Mouse (Mus musculus): Measurements from ENCODE around the gene Vwa8. TPM values are rescaled to one million over a fixed set of nuclear protein-coding genes. Genes with fewer than 3 reads are reported as not detected.
"Not testable (repeated sequence)": the region's sequence is repeated elsewhere in the genome, so short reads cannot be mapped to it uniquely, and the experiment has no call there.

Gene Vwa8
- total RNA-seq, 1 experiment from 2014 or later: 175 TPM

- DNase-seq: no peak
These were observed 32.7 kb downstream of the Vwa8 start for GRCm38 (mm10) chr14:78881563-78881962.

GRCm38 (mm10) chr14:78885915-78886534 lies 37.2 kb downstream of the Vwa8 start:
- no peak for DNase-seq

GRCm38 (mm10) chr14:78886566-78887234 lies 37.8 kb downstream of the Vwa8 start:
- peak; percentile 39 for DNase-seq

- DNase-seq: not testable (repeated sequence)
These were observed 38.6 kb downstream of the Vwa8 start for GRCm38 (mm10) chr14:78887494-78887893.

- DNase-seq: no peak
These were observed 46.6 kb downstream of the Vwa8 start for GRCm38 (mm10) chr14:78895496-78895895.

- peak; percentile 40 for DNase-seq
These were observed 47.4 kb downstream of the Vwa8 start for GRCm38 (mm10) chr14:78896252-78896651.

- DNase-seq: peak; percentile 29
These were observed 51.9 kb downstream of the Vwa8 start for GRCm38 (mm10) chr14:78900770-78901169.

GRCm38 (mm10) chr14:78908205-78908863 lies 59.5 kb downstream of the Vwa8 start:
- DNase-seq: no peak

GRCm38 (mm10) chr14:78912076-78912475 lies 63.2 kb downstream of the Vwa8 start:
- DNase-seq: no peak

GRCm38 (mm10) chr14:78914180-78914579 lies 65.3 kb downstream of the Vwa8 start:
- peak; percentile 6 for DNase-seq

- no peak for DNase-seq
These were observed 67.8 kb downstream of the Vwa8 start for GRCm38 (mm10) chr14:78916691-78917090.

- no peak for DNase-seq
These were observed 72.4 kb downstream of the Vwa8 start for GRCm38 (mm10) chr14:78921219-78921618.

GRCm38 (mm10) chr14:78923631-78924030 lies 74.8 kb downstream of the Vwa8 start:
- DNase-seq: no peak

- DNase-seq: no peak
These were observed 76.1 kb downstream of the Vwa8 start for GRCm38 (mm10) chr14:78924755-78925537.

- no peak for DNase-seq
These were observed 83.2 kb downstream of the Vwa8 start for GRCm38 (mm10) chr14:78932094-78932493.

- no peak for DNase-seq
These were observed 84.5 kb downstream of the Vwa8 start for GRCm38 (mm10) chr14:78933399-78933798.

GRCm38 (mm10) chr14:78934596-78934995 lies 85.7 kb downstream of the Vwa8 start:
- no peak for DNase-seq

GRCm38 (mm10) chr14:78935796-78936195 lies 86.9 kb downstream of the Vwa8 start:
- DNase-seq: no peak

GRCm38 (mm10) chr14:78941741-78942475 lies 93.1 kb downstream of the Vwa8 start:
- DNase-seq: no peak

GRCm38 (mm10) chr14:78955745-78956144 lies 106.9 kb downstream of the Vwa8 start:
- DNase-seq: no peak

GRCm38 (mm10) chr14:78970621-78971020 lies 121.8 kb downstream of the Vwa8 start:
- DNase-seq: peak; percentile 73

- DNase-seq: no peak
These were observed 123.6 kb downstream of the Vwa8 start for GRCm38 (mm10) chr14:78972424-78972823.

All from adrenal gland, postnatal 14 days (tissue).